Mouse (Mus musculus) gastrocnemius, postnatal 10 days (tissue): ENCODE data around the gene Fos. TPM values are rescaled to one million over a fixed set of nuclear protein-coding genes. Genes with fewer than 3 reads are reported as not detected.
"Not testable (repeated sequence)": the region's sequence is repeated elsewhere in the genome, so short reads cannot be mapped to it uniquely, and the experiment has no call there.

Experiments
- DNase-seq: peaks from one replicate; pipeline ENCODE4 v3.0.0; 2021; ENCODE audit warnings: mixed read lengths
- total RNA-seq, 2 experiments: library from RNA; stranded (reverse); gene quantifications; 2 replicates each; pipeline ENCODE4 v1.2.3; 2021

Gene Fos
- total RNA-seq, 2 experiments from 2014 or later: 4.3 to 15.2 TPM

DNA sequence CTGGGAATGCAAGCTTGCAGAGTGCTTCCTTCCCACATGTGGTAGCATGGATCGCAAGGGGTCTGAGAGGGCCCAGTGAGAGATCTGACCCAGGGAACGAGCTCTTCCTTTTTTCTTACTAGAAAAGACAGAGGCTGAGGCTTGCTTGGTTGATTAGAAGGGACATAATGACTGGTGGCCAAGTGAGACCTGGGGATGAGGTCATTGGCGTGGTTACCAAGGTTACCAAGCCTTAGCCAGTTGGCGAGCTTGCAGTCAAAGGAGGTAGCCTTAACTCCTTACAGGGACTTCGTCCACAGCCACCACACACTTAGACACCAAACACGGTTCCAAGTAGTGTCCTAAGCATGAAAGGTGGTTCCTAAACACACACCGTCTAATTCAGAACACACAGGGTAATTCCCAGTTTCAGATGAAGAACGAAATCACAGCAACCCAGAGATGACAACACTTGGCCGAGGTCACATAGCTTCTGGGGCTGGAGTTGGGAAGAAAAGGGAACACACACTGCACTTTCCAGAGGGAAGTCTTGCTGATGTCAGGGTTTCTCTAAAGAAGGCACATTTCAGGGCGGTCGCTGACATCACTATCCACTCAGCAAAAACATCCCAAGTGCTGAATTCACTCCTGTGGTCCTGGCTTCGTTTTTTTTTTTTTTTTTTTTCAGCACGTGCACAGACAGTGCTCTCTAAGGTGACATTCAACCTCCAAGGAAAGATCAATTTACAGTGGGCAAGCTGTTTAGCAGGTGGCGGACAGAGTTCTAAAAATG is 49.9 kb downstream of the Fos start:
- DNase-seq: no peak

DNA sequence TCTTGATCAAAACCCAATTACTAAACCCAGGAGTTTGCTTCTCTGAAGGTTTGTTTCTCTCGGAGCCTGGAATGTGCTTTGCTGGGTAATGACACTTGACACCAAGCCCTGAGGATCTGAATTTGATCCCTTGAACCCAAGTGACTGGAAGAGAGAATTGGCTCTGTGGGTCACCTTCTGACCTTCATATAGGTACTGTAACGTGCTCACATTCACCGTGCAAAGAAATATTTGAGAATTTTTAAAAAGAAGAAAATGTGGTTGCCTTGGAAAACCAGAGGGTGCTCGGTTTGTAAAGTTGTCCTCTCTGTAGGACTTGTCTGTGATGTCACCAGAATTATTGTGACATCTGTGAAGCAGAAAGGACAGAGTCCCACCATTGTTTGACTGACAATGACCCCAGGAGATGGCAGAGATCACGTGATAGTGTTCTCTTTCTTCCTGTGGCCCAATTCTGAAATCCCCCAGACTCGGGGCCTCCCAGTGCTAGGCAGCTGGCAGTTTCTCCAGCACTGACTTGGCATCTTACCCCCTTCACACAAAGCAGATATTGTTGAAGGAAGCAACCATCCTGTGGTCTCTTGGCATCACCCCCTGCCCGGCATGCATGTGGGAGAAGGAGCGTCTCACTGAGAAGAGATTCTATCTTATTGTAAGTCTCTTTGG is 50.6 kb downstream of the Fos start:
- no peak for DNase-seq

DNA sequence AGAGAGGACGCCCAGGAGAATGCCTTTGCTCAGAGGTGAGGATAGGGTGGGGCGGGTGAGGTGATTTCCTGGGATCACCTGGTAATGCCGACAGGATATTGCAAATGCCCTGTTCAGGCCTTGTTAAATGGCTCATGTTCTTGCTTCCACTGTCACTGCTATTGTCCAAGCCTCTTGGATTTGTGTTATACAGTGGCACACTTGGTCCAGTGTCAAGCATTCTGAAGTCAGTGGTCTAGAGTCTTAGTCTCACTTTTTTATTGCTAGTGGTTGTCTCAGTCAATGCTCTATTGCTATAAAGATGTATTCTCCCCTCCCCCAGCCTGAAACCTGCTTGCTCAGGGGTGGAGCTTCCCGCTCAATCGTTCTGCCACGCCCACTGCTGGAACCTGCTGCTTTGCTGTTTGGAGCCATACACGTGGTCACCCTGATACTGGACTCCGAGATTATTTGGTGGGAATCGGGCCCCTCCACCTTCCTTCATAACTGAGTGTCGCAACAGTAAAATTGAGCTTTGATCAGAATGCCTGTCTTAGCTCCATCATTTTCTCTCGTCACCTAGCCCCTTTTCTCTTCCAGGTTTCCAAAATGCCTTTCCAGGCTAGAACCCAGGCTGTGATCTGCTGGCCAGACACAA is 51.3 kb downstream of the Fos start:
- not testable (repeated sequence) for DNase-seq

Other genes with a start within 250 kb of the Fos start
- gene Mlh3, start 203.3 kb upstream of the Fos start, total RNA-seq: 10 to 100 TPM in 1 of 2 experiments, 1 to 10 TPM in 1; 8.7 to 10.8 TPM
- gene Acyp1, start 185.5 kb upstream of the Fos start, total RNA-seq: 10 to 100 TPM; 20.5 to 24.9 TPM
- gene Zc2hc1c, start 185.3 kb upstream of the Fos start, total RNA-seq: under 1 TPM; 0.63 TPM
- gene Nek9, start 134.5 kb upstream of the Fos start, total RNA-seq: 10 to 100 TPM; 50.5 to 50.7 TPM
- 100 to 1,000 TPM; 149 to 160 TPM for gene Tmed10, start 99.0 kb upstream of the Fos start, total RNA-seq
- gene Jdp2, start 125.1 kb downstream of the Fos start, total RNA-seq: 10 to 100 TPM; 15.2 to 17.1 TPM
- 1 to 10 TPM in 1 of 2 experiments, under 1 TPM in 1; 0.33 to 1.3 TPM for gene Batf, start 212.8 kb downstream of the Fos start, total RNA-seq